Mouse (Mus musculus): ENCODE measurements around the gene Iqgap3.

The Iqgap3 gene

GRCm38 (mm10) chr3:88148776-88149509, 67.2 kb downstream of the Iqgap3 start:
- peak; percentile 92 to 96 for DNase-seq (ENCODE audit: inconsistent age in 2 of 2, low spot score in 1 of 2)

DNA sequence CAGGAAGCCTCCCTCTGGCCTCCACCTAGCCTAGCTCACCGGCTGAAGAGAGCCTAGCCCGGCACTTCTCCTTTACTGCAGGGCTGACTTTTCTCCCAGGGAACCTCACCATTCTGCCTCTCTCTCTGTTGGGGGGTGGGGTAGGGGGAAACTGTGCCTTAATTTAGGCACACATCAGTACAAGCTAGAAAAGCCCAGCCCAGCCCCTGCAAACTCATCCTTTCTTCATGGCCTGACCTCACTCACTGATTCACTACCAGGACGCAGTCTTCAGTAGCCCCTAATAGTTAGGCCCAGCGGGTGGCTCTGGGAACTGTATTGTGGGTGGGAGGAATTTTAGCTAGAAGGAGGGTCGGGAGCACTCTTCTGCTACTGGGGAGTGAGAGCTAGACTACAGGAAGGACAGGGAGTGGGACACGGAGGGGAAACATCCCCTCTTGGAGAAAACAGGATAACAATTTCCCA, 67.8 kb downstream of the Iqgap3 start:
- no peak for DNase-seq (ENCODE audit: inconsistent age in 2 of 2, low spot score in 1 of 2)

DNA sequence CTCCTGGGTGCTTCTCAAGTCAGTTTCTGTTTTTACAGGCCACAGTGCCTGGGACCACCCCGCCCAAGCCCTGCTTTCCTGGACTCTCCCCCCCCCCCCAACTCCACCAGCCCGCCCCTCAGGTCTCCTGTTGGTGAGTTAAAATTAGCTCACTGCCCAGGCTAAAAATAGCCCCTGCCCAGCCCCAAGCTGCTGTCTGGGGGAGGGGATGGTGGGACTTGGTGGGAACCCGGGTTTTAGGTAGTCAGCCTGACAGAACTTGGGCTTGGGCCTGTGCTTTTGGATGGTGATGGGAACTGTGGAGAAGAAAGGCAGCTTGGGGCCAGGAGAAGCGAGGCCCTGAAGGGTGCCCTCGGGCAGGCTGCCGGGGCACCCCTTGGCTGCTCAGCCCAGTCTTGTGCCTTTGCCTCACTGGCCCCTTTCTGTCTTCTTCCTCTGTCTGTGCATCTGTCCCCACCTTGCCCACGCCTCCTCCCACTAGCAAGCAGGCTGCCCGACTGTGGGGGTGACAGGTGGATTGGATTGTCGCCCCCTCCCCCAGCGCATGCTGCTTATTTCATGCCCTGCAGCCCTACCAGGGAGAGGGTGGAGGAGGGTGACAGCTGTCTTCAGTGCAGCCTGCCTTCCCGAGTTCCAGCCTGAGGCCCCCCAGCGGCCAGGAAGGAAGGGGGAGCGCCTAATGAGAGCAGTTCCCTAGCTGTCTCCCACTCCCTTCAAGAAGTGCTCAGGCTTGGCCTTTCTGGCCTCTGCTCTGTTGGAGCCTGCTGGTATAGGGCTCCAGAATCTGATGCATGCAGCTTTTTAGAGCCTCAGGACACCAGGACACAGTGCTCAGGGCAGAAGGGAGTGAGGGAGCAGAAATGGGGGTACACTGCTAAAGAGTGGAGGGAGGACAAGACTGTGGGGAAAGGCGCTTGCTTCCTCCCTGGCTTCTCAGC, 68.6 kb downstream of the Iqgap3 start:
- peak; percentile 45 to 66 for DNase-seq (ENCODE audit: inconsistent age in 2 of 2, low spot score in 1 of 2)

- DNase-seq (ENCODE audit: inconsistent age in 2 of 2, low spot score in 1 of 2): no peak
Observed at GRCm38 (mm10) chr3:88150999-88151364, 69.2 kb downstream of the Iqgap3 start.

DNA sequence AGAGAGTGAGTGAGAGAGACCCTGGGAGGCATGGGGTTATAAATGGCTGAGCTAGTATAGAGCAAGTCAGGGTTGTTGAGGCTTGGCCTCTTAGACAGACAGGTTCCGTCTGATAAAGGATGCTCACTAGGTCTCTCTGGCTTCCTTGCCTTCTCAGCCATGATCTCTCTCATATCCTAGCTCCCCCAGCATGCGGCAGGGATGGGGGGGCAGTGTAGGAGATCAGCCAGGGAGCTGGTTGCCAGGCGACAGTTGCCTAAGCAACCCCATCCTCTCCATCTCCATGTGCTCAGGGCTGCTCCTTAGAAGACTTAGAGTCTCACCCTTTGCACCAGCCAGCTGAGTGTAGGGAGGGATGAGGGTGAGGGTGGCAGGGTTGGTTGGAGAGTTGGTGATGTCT, 70.3 kb downstream of the Iqgap3 start:
- DNase-seq (ENCODE audit: inconsistent age in 2 of 2, low spot score in 1 of 2): peak in 1 of 2 experiments; percentile 31

GRCm38 (mm10) chr3:88153290-88154011, 71.7 kb downstream of the Iqgap3 start:
- no peak for DNase-seq (ENCODE audit: inconsistent age in 2 of 2, low spot score in 1 of 2)

DNA sequence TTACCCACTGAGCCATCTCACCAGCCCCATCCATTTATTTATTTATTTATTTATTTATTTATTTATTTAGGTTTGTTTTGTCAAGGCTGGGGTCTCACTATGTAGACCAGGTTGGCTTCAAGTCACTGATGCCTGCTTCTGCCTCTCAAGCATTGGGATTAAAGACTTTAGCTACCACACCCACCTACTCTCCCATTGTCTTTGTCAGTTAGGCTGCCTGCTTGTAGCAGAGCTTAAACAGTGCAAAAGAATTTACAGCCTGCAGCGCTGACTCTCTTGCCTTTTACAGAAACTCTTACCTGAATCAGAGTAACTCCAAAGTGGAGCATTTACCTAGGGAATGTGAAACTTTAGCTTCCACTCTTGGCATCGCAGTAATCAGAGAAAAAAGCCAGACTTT, 72.5 kb downstream of the Iqgap3 start:
- DNase-seq (ENCODE audit: inconsistent age in 2 of 2, low spot score in 1 of 2): no peak

GRCm38 (mm10) chr3:88156817-88157216, 75.0 kb downstream of the Iqgap3 start:
- no peak for DNase-seq (ENCODE audit: inconsistent age in 2 of 2, low spot score in 1 of 2)

- peak; percentile 46 to 68 for DNase-seq (ENCODE audit: inconsistent age in 2 of 2, low spot score in 1 of 2)
Observed at GRCm38 (mm10) chr3:88157771-88158597, 76.2 kb downstream of the Iqgap3 start.

- DNase-seq (ENCODE audit: inconsistent age in 2 of 2, low spot score in 1 of 2): no peak
Observed at GRCm38 (mm10) chr3:88158991-88159390, 77.2 kb downstream of the Iqgap3 start.

DNA sequence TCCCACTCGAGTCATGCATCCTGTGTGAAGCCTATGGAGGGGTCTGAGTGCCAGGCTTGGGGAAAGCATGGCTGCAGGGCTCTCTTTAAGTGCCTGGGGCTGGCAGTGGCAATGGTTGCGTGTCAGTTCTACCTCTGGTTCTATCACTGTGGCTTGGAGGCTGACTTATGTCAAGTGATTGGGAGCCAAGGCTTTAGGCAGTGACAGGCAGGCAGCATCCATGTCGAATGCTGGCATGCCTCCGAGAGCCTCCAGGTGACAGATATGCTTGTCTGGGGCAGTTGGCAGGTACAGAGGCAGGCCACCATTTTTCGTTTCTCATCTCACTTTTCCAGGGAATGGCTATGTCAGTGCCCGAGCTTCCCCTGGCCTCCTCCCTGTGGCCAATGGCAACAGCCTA, 79.1 kb downstream of the Iqgap3 start:
- DNase-seq (ENCODE audit: inconsistent age in 2 of 2, low spot score in 1 of 2): no peak

GRCm38 (mm10) chr3:88162259-88162658, 80.5 kb downstream of the Iqgap3 start:
- DNase-seq (ENCODE audit: inconsistent age in 2 of 2, low spot score in 1 of 2): peak in 1 of 2 experiments; percentile 73

DNA sequence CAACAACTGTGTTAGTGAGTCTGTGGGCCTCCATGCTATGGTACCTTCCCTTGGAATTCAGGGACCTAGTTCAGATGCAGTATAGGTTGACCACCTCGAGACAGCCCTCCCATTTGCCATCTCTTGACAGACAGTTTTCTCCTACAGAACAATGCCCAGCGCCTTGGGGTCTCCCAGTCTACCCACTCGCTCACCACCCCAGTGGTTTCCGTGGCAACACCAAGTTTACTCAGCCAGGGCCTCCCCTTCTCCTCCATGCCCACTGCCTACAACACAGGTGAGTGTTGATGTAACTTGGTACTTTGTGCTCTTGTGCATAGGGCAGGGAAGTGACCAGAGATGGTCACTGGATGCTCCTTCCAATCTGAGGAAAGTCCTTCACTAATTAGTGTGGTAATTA, 81.0 kb downstream of the Iqgap3 start:
- no peak for DNase-seq (ENCODE audit: inconsistent age in 2 of 2, low spot score in 1 of 2)

GRCm38 (mm10) chr3:88163847-88164246, 82.1 kb downstream of the Iqgap3 start:
- DNase-seq (ENCODE audit: inconsistent age in 2 of 2, low spot score in 1 of 2): no peak

DNA sequence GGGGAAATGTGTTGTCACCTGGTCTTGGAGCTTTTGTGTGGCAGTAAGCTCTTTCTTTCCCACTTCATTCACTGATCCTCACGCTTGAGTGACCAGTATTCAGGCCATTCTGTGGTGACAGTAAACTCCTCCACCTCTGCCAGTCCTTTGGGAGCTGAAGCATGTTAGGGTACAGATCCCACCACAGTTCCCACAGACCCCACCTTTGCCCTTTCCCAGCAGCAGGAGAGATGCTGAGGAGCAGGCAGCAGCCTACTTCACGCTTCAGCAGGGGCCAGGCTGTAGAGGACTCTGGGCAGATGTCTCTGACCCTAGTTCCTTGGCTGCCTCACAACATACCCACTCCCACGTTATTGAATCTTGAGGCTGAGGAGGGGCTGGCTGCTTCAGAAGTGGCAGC, 82.5 kb downstream of the Iqgap3 start:
- DNase-seq (ENCODE audit: inconsistent age in 2 of 2, low spot score in 1 of 2): no peak

DNA sequence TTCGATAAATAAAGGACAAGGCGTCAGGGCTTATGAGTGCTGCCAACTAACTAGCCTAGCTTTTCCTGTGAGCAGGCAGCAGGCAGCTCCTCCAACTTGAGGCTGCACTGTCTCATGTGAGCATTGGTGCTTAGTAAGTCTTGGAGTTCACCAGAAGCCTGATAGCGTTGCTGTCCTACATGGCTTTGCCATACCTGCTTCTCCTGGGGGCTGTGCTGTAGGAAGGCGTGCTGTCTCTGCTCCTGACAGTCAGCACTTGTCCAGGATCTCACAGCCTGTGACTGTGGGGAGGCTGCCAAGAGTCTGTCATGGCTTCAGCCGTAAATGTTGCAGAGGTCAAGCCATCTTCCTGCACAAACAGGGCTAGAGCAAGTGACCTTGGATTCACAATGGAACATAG, 84.3 kb downstream of the Iqgap3 start:
- DNase-seq (ENCODE audit: inconsistent age in 2 of 2, low spot score in 1 of 2): peak; percentile 79 to 88

DNA sequence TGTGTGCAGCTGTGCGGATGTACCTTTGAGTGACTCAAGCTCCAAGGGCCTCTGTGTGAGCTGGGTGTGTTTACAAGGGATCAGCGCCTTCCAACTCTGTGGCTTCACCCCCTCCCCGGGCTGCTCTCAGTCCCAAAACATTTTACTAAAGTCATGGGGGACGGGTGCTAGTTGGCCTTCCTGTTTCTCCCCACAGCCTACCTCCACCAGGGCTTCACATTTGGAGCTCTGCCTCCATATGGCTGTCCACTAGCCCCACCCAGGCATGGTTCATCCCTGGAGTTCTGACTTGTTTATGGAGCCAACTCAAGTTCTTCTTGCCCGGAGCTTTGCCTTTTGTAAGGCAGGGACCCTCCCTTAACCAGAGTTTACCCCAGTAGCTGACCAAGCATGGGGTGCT, 88.6 kb downstream of the Iqgap3 start:
- DNase-seq (ENCODE audit: inconsistent age in 2 of 2, low spot score in 1 of 2): peak; percentile 12 to 36

All from adrenal gland, adult (tissue).